Mouse (Mus musculus) CD4-positive, CD25-positive, alpha-beta regulatory T cell, adult 2 months (primary cell): ENCODE measurements around the gene Itpr2.

Source experiments
- DNase-seq: peaks from one replicate; pipeline ENCODE4 v3.0.0-alpha.2; 2012; ENCODE audit warnings: low read depth, low spot score

Itpr2 gene

DNA sequence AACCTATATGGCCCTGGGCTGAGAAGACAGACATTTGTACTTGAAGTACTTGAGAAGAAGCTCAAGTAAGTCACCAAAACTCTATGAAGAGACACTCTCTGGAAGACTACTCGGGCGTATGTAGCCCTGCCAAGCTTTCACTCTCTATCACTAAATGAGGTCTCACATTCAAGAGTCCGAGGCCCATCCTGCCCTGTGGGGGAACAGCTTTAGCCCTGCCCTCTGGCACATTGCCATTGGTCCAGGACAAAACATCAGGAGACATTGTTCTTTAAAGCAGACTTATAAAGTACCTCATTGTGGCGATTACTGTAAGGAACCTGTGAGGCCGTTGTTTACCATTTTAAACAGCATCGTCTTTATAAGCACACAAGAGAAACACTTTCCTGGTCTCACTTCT, 77.7 kb downstream of the Itpr2 start:
- no peak for DNase-seq

GRCm38 (mm10) chr6:146420718-146421117, 81.3 kb downstream of the Itpr2 start:
- no peak for DNase-seq

DNA sequence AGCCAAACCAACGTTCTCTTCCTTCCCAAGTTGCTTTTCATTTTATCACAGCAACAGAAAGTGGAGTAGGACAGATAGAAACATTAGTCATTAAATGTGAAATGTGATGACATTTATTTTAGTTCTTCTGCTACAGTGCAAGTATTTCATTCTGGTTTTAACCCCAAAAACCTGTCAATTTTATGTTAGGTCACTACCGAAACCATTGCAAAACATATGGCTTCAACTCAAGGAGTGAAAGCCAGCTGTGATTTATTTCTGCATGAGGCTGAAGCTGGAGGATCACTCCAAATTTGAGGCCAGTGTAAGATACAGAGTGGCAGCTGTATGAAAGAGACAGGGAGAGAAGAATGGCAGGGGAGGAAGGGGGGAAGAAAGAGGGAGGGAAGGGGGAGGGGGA, 85.6 kb downstream of the Itpr2 start:
- no peak for DNase-seq

- DNase-seq = no peak
These were observed 87.9 kb downstream of the Itpr2 start for GRCm38 (mm10) chr6:146414094-146414493.

GRCm38 (mm10) chr6:146411446-146412070, 90.5 kb downstream of the Itpr2 start:
- peak; percentile 36 for DNase-seq

DNA sequence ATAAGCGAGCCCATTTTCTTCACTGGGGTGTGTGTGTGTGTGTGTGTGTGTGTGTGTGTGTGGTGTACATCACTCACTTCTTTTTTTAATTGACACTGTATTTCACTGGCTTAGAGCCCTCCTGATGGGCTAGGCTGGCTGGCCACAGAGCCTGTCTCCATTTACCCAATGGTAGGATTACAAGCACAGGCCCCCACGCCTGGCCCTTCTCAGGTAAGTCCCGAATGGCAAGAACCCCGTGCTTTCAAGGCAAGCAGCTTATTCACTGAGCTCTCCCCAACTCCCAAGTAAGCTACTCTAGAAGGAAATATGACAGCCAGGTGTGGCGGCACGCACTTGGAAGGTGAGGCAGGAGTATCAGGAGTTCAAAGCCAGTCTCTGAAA, 91.6 kb downstream of the Itpr2 start:
- no peak for DNase-seq

GRCm38 (mm10) chr6:146409692-146410426, 92.2 kb downstream of the Itpr2 start:
- peak; percentile 92 for DNase-seq

GRCm38 (mm10) chr6:146405380-146405779, 96.6 kb downstream of the Itpr2 start:
- DNase-seq = peak; percentile 78

DNA sequence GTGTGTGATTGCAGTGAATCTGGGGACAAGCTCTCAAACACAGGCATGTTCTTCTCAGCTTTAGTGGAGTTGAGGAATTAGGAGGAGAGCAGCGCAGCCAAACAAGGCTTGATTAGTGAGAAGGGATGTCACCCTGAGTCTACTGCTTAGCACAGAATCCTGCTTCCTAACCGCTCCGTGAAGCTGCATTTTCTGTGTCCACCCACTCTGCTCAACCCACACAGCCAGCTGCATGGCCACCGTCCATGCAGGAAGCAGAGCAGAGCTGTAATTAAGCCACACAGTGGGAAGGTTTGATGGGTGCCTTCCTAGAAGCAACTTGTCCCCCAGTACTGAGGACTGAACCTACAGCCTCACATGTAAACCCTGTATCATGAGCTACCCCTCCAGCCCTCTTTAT, 97.1 kb downstream of the Itpr2 start:
- no peak for DNase-seq

GRCm38 (mm10) chr6:146404156-146404555, 97.9 kb downstream of the Itpr2 start:
- DNase-seq = no peak

GRCm38 (mm10) chr6:146402905-146403642, 98.9 kb downstream of the Itpr2 start:
- DNase-seq = no peak

DNA sequence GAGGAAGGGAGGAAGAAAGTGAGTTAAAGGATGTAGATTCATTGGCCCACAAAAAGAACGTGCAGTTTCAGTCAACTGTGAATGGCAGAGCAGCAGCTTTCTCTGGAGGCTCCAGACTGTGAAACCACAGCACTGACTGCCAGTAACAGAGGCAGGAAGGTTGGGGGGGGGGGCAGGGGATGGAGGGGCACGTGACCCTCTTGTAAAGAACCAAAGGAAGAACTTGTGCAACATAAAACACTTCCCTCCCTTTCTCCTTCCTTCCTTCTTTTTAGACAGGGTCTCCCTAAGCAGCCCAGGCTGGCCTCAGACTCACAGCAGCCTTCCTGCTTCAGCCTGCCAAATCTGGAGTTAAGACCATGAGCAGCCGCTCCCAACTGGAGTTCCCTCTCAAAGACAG, 104.2 kb downstream of the Itpr2 start:
- DNase-seq = no peak

DNA sequence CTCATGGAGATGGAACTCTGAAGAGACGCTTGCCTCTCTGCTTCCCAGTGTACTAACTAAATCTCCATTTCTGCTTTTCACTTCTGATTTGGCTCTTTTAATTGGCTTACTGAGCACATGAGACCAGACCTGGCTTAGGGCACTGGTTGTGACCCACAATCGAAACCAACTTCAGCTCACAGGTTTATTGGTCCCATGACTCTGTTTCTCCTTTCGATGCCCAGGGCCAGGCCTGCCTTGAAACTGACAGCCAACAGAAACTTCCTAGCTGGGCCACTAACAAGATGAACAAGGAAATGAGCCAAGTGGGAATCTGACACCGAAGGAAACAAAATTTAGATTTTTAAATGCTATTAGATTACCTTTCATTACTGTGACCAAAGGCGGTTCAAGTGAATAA, 105.8 kb downstream of the Itpr2 start:
- DNase-seq = no peak

DNA sequence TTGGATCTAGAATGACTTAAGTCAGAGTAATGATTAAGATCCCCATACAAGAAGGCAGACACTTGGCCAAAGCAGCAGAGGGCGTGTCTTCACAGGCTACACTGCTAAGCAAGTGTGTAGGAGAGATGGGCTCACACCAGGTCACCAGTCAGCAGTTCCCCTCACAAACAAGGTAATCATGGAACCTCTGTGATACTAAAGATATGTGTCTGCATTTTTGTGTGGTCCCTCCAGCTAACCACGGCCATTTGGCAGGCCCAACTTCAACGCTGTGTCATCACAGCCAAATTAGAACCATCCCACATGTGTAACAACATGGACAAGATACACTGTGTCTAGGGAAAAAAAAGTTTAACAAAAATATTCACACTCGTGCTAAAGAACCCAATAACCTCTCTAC, 106.4 kb downstream of the Itpr2 start:
- DNase-seq = no peak

- peak; percentile 45 for DNase-seq
These were observed 109.8 kb downstream of the Itpr2 start for GRCm38 (mm10) chr6:146392188-146392587.

- DNase-seq = peak; percentile 30
These were observed 111.9 kb downstream of the Itpr2 start for GRCm38 (mm10) chr6:146390159-146390558.

DNA sequence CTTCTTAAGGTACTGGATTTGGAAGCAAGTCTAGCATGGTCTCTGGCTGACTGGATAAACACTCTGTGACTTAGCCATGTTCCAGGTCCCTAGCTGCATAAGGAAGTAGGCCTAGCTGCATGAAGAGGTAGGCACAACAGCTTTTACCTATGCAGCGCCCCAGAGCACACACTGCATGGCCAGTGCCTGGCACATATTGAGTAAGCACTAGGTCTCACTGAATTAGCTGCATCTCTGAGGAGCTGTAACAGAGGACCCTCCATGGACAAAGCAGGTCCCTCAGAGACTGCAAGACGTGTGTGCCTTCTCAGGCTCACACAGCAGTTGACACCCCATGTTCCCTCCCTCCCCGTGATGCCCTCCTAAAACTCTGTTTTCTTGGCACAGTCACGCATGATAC, 114.0 kb downstream of the Itpr2 start:
- DNase-seq = no peak

DNA sequence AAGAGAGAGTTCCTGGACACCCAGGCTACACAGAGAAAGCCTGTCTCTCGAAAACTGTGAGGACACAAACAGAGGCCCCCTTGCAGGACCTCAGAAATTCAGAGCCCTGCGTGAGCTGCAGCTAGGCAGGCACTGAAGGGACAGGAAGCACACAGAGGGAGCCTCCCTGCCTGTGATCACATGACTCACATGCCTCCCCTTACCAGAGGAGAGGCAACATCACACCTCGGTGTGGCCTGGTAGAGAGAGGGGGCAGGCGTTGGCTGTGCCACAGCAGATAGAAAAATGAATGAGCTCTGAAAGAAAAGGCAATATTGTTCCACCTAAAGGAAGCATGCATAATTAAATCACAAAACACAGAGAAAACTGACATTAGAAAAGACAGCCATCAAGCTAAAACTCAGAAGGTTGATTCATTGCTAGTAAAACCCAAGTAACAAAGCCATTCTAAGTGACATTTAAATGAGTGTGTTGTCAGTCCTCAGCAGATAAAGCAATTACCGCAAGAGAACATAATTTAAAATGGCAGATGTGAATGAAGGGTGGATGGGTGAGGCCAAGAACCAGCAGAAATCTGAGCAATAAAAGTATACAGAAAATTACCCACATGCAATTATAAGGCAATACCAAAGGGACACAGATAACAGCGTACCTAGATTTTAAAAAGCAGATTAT, 114.8 kb downstream of the Itpr2 start:
- DNase-seq = peak; percentile 27

DNA sequence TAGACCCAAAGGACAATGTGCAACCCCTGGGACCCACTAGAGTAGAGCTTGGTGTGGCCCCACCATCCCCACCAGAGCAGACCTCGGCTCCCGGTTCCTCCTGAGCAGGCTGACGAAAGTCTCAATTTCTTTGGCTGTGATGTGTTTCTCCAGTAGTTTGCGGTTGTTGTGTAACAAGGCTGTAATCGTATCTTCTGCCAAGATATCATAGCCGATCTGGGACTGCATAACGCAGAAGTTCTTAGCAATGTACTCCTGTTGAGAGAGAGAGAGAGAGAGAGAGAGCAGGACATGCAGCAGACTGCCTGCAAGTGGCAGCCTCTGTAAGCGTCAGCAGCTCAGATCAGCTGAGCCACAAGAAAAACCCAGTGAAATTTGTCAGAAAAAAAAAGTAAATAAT, 122.8 kb downstream of the Itpr2 start:
- DNase-seq = no peak

DNA sequence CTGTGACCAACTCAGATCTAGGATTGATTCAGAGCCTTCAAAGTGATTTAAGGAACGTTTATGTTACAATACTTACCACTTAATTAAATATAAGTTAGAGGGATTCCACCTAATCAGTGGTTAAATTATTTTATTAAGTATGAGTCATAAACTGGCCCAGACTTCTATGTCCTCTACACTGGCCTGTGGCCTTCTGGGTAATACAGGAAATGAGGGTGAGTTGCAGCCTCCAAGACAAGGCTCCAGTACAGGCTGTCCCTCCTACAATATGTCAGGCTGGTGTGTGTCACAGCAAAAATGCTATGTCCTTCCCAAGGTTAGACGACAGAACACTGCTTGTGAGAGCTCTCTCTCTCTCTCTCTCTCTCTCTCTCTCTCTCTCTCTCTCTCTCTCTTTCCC, 130.5 kb downstream of the Itpr2 start:
- no peak for DNase-seq

DNA sequence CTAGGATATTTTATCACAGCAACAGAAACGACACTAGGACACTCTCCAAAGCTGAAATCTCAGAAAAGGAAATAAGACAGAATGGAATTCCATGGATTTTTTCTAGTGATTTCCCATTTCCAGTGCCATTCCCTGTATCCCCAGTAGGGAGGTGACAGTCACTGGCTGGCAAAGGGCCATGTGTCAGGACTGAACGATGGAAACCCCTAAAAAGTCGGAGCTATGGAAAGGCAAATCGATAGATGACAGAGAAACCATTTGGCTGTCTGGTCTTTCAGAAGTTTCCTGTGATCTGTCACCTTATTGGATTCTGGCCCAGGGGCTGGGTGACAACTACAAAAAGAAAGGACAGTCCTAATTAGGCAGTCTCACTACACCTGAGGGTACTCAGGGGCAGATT, 135.8 kb downstream of the Itpr2 start:
- no peak for DNase-seq

DNA sequence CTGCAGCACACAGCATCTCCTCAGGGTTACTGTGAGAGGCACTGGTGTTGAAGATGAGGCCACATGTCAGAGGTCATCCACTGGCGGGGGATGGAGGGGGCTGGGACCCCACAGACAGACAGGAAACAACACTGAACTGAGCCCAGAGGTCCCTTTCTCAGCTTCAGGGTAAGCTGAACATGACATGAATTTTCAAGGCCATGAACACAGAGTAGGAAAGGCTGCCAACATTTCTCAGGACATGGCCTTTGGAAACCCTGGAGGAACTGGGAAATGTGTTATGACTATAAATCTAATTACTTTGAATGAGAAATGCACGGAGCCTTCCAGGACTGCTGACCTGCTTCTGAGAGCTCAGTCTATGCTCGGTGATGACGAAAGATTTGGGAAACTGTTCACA, 144.1 kb downstream of the Itpr2 start:
- DNase-seq = no peak
